Mouse (Mus musculus) skeletal muscle tissue, adult 2 months (tissue): ENCODE results near the gene Gm11492.
A peak's percentile ranks its signal among the peaks of the same experiment; 100 is the strongest.

Source experiments
- DNase-seq: peaks from one replicate; pipeline ENCODE4 v3.0.0-alpha.2; 2012; ENCODE audit warnings: low read depth, low spot score

Gene Gm11492

GRCm38 (mm10) chr11:87566501-87566900 lies at the start of gene Gm11492:
TSS of gene Gm11492 (plus strand) at chr11:87566653.
- no peak for DNase-seq

- DNase-seq = peak; percentile 32
Measured at GRCm38 (mm10) chr11:87519260-87519659, 47.2 kb upstream of the Gm11492 start.

GRCm38 (mm10) chr11:87523466-87523865 lies 43.0 kb upstream of the Gm11492 start:
- no peak for DNase-seq

- no peak for DNase-seq
Measured at GRCm38 (mm10) chr11:87523967-87524366, 42.5 kb upstream of the Gm11492 start.

GRCm38 (mm10) chr11:87524780-87525179 lies 41.7 kb upstream of the Gm11492 start:
- DNase-seq = no peak

- DNase-seq = no peak
Measured at GRCm38 (mm10) chr11:87527364-87527763, 39.1 kb upstream of the Gm11492 start.

- no peak for DNase-seq
Measured at GRCm38 (mm10) chr11:87527990-87528389, 38.5 kb upstream of the Gm11492 start.

- DNase-seq = no peak
Measured at GRCm38 (mm10) chr11:87531695-87532094, 34.8 kb upstream of the Gm11492 start.

- no peak for DNase-seq
Measured at GRCm38 (mm10) chr11:87542285-87542684, 24.2 kb upstream of the Gm11492 start.

- no peak for DNase-seq
Measured at GRCm38 (mm10) chr11:87542906-87543305, 23.5 kb upstream of the Gm11492 start.

GRCm38 (mm10) chr11:87553342-87553741 lies 13.1 kb upstream of the Gm11492 start:
- DNase-seq = no peak

GRCm38 (mm10) chr11:87554386-87554785 lies 12.1 kb upstream of the Gm11492 start:
- no peak for DNase-seq

- DNase-seq = no peak
Measured at GRCm38 (mm10) chr11:87555106-87555703, 11.2 kb upstream of the Gm11492 start.

- no peak for DNase-seq
Measured at GRCm38 (mm10) chr11:87561208-87561607, 5.2 kb upstream of the Gm11492 start.

- DNase-seq = no peak
Measured at GRCm38 (mm10) chr11:87568255-87568953, 2.0 kb downstream of the Gm11492 start, which contains the start of gene Sept4. TSS of gene Sept4 (plus strand) at chr11:87568903.

- no peak for DNase-seq
Measured at GRCm38 (mm10) chr11:87570743-87571142, 4.3 kb downstream of the Gm11492 start.

- DNase-seq = no peak
Measured at GRCm38 (mm10) chr11:87571361-87571950, 5.0 kb downstream of the Gm11492 start.

GRCm38 (mm10) chr11:87573751-87574150 lies 7.3 kb downstream of the Gm11492 start:
- no peak for DNase-seq

- no peak for DNase-seq
Measured at GRCm38 (mm10) chr11:87574520-87575180, 8.2 kb downstream of the Gm11492 start.

- DNase-seq = no peak
Measured at GRCm38 (mm10) chr11:87577601-87578248, 11.3 kb downstream of the Gm11492 start.

GRCm38 (mm10) chr11:87578249-87578962 lies 12.0 kb downstream of the Gm11492 start:
- DNase-seq = no peak
